Mouse (Mus musculus): ENCODE results near the gene Kif1b. TPM values are rescaled to one million over a fixed set of nuclear protein-coding genes. Genes with fewer than 3 reads are reported as not detected.

Gene Kif1b
- total and polyA plus RNA-seq, 2 experiments from 2014 or later = 215 to 425 TPM

DNA sequence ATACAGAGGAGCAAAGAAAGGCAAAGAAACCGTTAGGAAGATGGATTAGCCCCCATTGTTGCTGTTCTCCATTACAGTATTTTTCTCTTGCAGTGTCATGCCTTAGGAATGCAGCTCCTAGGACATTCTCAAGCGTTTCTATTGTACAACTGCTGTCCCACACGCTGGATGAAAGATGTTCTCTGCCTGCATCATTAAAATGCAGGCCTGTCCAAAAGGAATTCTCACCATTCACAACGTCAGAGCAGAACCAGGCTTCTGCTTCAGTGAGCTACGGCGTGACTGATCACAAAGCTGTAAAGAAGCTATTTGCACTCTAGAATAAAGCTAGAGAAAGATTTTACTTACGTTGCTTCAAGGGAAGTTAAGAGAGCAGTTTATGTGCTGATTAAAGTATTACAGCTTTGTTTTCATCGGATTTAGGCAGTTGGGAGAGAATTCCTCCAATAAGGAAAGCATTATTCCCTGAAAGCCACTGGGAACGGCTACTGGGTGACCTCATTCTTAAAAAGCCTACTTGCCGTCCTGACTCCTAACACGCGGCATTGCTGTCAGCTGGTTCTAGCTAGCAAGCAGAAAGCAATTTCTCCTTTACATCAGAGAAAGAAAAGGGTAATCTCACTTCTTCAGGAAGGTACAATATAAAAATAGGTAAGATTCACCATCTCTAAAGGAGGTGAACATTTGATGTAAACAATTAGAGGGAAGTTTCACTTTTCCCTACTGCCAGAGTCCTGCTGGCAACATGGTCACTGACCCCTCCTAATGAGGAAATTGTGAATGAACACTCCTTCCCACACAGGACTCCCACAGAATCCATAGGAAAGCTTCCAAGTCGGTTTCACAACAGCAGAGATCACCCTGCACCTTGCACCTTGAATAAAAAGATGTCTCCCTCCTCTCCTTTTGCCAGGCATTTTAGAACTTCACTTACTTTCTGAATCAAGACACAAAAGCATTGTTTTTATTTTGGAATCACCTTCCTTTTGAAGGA, 51.9 kb downstream of the Kif1b start:
- no peaks in the 10 kb centered on the region for H3K4me1 ChIP-seq (ENCODE audit: insufficient read depth, low read length)
- no peaks in the 10 kb centered on the region for H3K27me3 ChIP-seq (ENCODE audit: insufficient read depth, low read length)
- peak; percentile 64 for DNase-seq (ENCODE audit: low spot score)
- 0 out of 2 replicates have a peak overlapping the region, but pooled peaks have one; percentile 1 for H3K9ac ChIP-seq (replicated peaks; ENCODE audit: low read length, poor library complexity, severe bottlenecking)
- no peak for ATAC-seq (ENCODE audit: low FRiP score)
- no peak overlapping the region for H3K4me2 ChIP-seq (ENCODE audit: low read depth, low read length, poor library complexity, severe bottlenecking)
- WGBS = 12% methylated on average over 13 of the region's 13 CpGs
- H3K9me3 ChIP-seq (ENCODE audit: low read length) = no peaks in the 10 kb centered on the region
- TF ChIP-seq CTCF (IDR thresholded peaks at IDR 0.05) = no peak
- no peak overlapping the region for H3K4me3 ChIP-seq (ENCODE audit: low read depth, low read length)
- peak overlapping the region; percentile 73 for H3K27ac ChIP-seq (ENCODE audit: low read depth, low read length)
- peaks cover 12% of the 10 kb centered on the region; the same call in 1 of the 2 replicates for H3K36me3 ChIP-seq (ENCODE audit: insufficient read depth, low read length)

DNA sequence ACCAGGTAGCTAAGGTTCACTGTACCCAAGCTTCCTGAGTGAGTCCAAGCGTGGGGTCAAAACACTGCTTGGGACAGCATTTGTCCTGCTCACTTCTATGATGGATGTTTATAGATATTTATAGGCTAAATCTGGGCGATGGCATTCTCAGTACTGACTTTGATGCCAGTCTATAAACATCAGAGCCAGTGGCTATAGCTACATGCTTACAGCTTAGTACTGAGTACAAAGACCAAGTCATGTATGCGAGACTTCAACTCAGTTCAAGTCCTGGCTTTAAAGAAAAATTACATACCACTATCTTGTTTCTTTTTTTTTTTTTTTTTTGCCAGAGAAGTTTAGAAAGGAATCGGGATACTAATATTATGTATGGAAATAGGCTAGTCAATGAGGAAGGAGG, 52.7 kb downstream of the Kif1b start:
- no peak overlapping the region for H3K4me2 ChIP-seq (ENCODE audit: low read depth, low read length, poor library complexity, severe bottlenecking)
- ATAC-seq (ENCODE audit: low FRiP score) (no peak), DNase-seq (ENCODE audit: low spot score) (no peak)
- H3K27me3 ChIP-seq (ENCODE audit: insufficient read depth, low read length) = no peaks in the 10 kb centered on the region
- H3K36me3 ChIP-seq (ENCODE audit: insufficient read depth, low read length) = peaks cover 15% of the 10 kb centered on the region; the same call in 1 of the 2 replicates
- no peak overlapping the region for H3K4me3 ChIP-seq (ENCODE audit: low read depth, low read length)
- 46% methylated on average over 4 of the region's 4 CpGs for WGBS
- H3K9ac ChIP-seq (replicated peaks; ENCODE audit: low read length, poor library complexity, severe bottlenecking) = no peak overlapping the region
- TF ChIP-seq CTCF (IDR thresholded peaks at IDR 0.05) = no peak
- no peaks in the 10 kb centered on the region for H3K9me3 ChIP-seq (ENCODE audit: low read length)
- peak overlapping the region; percentile 73 for H3K27ac ChIP-seq (ENCODE audit: low read depth, low read length)
- no peaks in the 10 kb centered on the region for H3K4me1 ChIP-seq (ENCODE audit: insufficient read depth, low read length)

DNA sequence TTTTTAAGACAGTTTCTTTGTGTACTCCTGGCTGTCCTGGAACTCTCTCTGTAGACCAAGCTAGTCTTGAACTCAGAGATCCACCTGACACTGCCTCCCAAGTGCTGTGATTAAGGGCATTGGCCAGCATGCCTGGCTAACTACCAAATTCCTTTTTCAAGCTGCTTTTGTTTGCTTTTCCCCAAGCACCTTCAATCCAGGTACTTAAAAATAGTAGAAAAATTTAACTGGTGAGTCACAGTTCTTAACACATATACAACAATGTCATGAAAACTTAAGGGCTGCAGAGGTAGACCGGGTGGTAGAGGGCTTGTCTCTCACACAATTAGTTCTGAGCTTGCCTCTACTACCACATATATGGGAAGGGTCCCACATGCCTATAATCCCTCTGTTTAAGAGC, 58.2 kb downstream of the Kif1b start:
- H3K9me3 ChIP-seq (ENCODE audit: low read length) = no peaks in the 10 kb centered on the region
- H3K4me2 ChIP-seq (ENCODE audit: low read depth, low read length, poor library complexity, severe bottlenecking) = no peak overlapping the region
- no peak for DNase-seq (ENCODE audit: low spot score)
- H3K4me1 ChIP-seq (ENCODE audit: insufficient read depth, low read length) = no peaks in the 10 kb centered on the region
- H3K27me3 ChIP-seq (ENCODE audit: insufficient read depth, low read length) = no peaks in the 10 kb centered on the region
- H3K27ac ChIP-seq (ENCODE audit: low read depth, low read length) = no peak overlapping the region
- TF ChIP-seq CTCF (IDR thresholded peaks at IDR 0.05) = no peak
- ATAC-seq (ENCODE audit: low FRiP score) = no peak
- H3K36me3 ChIP-seq (ENCODE audit: insufficient read depth, low read length) = peaks cover 32% of the 10 kb centered on the region
- no peak overlapping the region for H3K9ac ChIP-seq (replicated peaks; ENCODE audit: low read length, poor library complexity, severe bottlenecking)
- no peak overlapping the region for H3K4me3 ChIP-seq (ENCODE audit: low read depth, low read length)
- WGBS = 84% methylated on average over 1 of the region's 1 CpGs

DNA sequence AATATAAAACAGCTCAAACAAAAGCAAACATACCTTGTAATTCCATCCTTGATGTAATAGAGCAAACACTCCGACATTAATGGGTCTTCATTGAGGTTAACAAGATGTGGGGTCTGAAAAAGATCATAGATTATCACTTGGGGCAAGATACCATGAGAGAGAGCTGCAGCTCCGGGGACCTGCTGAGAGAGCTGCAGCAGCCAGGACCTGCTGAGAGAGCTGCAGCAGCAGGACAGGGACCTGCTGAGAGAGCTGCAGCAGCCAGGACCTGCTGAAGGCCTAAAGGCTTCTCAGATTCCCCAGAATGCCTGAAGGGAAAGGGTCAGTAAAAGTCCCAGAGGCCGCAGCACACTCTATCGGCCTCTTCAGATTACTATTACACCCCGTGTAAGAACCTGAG, 59.7 kb downstream of the Kif1b start:
- Histone ChIP-seq H3K27me3 (ENCODE audit: insufficient read depth, low read length) (no peaks in the 10 kb centered on the region), H3K4me3 (ENCODE audit: low read depth, low read length) (no peak overlapping the region), H3K9me3 (ENCODE audit: low read length) (no peaks in the 10 kb centered on the region), H3K36me3 (ENCODE audit: insufficient read depth, low read length) (peaks cover 41% of the 10 kb centered on the region), H3K4me2 (ENCODE audit: low read depth, low read length, poor library complexity, severe bottlenecking) (no peak overlapping the region), H3K9ac (replicated peaks; ENCODE audit: low read length, poor library complexity, severe bottlenecking) (no peak overlapping the region), H3K4me1 (ENCODE audit: insufficient read depth, low read length) (no peaks in the 10 kb centered on the region), H3K27ac (ENCODE audit: low read depth, low read length) (peak overlapping the region; percentile 55; the same call in 1 of the 2 replicates)
- no peak for TF ChIP-seq CTCF (IDR thresholded peaks at IDR 0.05)
- ATAC-seq (ENCODE audit: low FRiP score) (no peak), DNase-seq (ENCODE audit: low spot score) (no peak)
- WGBS = 37% methylated on average over 5 of the region's 5 CpGs

DNA sequence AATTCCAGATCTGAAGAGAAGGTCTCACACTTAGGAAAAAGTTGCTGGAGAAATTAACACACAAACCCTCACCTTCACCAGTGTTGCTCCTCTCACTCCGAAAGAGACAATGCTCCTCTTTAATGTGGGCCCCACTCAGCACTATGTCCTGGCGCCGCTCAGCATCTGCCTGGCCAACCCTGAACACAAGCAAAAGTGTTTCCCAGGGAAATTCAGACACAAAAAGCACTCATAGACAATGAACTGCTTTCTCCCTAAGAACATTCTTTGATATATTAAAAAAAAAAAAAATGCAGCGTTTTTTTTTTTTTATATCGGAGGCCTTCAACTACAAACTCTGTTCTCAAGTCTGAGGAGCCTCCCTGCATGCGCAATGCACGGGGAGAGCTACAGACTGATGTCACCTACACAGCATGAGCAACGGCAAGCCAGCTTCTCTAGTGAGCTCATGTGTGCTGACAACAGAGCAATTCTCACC, 60.3 kb downstream of the Kif1b start:
- Histone ChIP-seq H3K9ac (replicated peaks; ENCODE audit: low read length, poor library complexity, severe bottlenecking) (no peak overlapping the region), H3K36me3 (ENCODE audit: insufficient read depth, low read length) (peaks cover 42% of the 10 kb centered on the region), H3K27me3 (ENCODE audit: insufficient read depth, low read length) (no peaks in the 10 kb centered on the region), H3K9me3 (ENCODE audit: low read length) (no peaks in the 10 kb centered on the region), H3K4me1 (ENCODE audit: insufficient read depth, low read length) (no peaks in the 10 kb centered on the region), H3K27ac (ENCODE audit: low read depth, low read length) (no peak overlapping the region), H3K4me2 (ENCODE audit: low read depth, low read length, poor library complexity, severe bottlenecking) (no peak overlapping the region), H3K4me3 (ENCODE audit: low read depth, low read length) (no peak overlapping the region)
- ATAC-seq (ENCODE audit: low FRiP score) = no peak
- WGBS = 20% methylated on average over 8 of the region's 8 CpGs
- DNase-seq (ENCODE audit: low spot score) = peak; percentile 71
- no peak for TF ChIP-seq CTCF (IDR thresholded peaks at IDR 0.05)

DNA sequence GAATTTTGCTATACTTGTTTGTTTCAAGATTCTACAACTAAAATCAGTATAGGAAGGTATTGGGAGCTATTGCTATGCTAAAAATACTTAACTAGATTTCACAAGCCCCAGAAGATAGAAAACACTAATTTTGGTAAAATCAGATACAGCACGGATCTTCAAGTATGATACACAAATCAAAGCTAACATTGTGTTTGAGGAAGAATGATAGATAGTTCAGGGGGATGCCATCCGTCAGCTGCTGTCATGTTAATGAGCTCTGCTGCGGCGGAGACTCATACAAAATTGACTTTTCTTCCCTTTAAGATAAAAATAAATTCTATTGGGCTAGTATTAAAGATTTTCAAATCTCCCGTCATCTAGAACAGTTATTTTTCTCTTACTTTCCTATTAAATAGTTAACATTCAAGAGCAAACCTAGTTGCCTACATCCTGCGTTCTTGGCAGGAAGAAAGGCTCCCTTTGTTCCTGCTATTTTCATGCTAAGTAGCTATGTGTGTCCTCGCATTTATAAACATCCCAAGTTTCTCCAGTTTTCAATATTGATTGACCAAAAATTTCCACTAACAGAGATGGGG, 60.8 kb downstream of the Kif1b start:
- ATAC-seq (ENCODE audit: low FRiP score) = no peak
- no peaks in the 10 kb centered on the region for H3K4me1 ChIP-seq (ENCODE audit: insufficient read depth, low read length)
- H3K4me2 ChIP-seq (ENCODE audit: low read depth, low read length, poor library complexity, severe bottlenecking) = no peak overlapping the region
- H3K4me3 ChIP-seq (ENCODE audit: low read depth, low read length) = no peak overlapping the region
- H3K9ac ChIP-seq (replicated peaks; ENCODE audit: low read length, poor library complexity, severe bottlenecking) = no peak overlapping the region
- no peak overlapping the region for H3K27ac ChIP-seq (ENCODE audit: low read depth, low read length)
- DNase-seq (ENCODE audit: low spot score) = peak; percentile 41
- H3K9me3 ChIP-seq (ENCODE audit: low read length) = no peaks in the 10 kb centered on the region
- 18% methylated on average over 7 of the region's 7 CpGs for WGBS
- no peaks in the 10 kb centered on the region for H3K27me3 ChIP-seq (ENCODE audit: insufficient read depth, low read length)
- H3K36me3 ChIP-seq (ENCODE audit: insufficient read depth, low read length) = peaks cover 42% of the 10 kb centered on the region
- TF ChIP-seq CTCF (IDR thresholded peaks at IDR 0.05) = no peak

Measured in midbrain, postnatal 0 days (tissue).